Mouse (Mus musculus): ENCODE results near the gene Nrf1.

Gene Nrf1

DNA sequence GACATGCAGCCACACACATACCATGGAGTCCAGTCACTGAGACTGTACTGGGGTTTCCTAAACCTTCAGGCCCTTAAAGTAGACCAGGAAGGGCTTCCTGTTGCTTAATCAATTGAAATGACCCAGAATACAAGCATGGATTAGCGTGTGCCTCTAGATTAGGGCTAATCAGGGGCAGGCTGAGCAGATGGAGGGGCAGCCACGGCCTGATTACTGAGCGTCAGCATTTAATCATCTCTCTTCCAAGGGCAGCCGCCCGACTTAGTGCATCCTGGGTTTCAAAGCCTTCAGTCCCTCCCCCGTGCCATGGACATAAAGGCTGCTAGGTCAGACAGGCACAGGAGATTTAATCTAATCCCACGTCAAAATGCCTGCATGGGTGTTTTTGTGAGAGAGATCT is 99.3 kb downstream of the Nrf1 start:
- DNase-seq (ENCODE audit: low spot score in 2 of 2) = no peak

DNA sequence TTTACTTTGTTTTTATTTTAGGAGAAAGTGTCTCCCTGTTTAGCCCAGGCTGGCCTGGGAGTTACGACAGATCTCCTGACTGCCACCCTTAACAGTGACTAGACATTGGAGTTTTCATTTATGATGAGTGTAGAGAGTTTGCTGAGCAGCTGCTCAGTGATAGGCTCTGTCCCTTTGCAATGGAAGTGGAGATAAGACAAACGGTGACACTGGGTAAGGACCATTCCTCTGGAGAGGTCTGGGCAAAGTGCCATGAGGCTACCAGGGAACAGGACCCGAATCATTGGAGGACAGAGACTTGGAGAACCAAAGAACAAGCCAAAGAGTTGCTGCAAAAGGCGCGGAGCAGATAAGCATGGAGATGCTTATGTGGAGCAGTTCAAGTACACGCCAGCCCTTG is 100.0 kb downstream of the Nrf1 start:
- DNase-seq (ENCODE audit: low spot score in 2 of 2) = no peak

DNA sequence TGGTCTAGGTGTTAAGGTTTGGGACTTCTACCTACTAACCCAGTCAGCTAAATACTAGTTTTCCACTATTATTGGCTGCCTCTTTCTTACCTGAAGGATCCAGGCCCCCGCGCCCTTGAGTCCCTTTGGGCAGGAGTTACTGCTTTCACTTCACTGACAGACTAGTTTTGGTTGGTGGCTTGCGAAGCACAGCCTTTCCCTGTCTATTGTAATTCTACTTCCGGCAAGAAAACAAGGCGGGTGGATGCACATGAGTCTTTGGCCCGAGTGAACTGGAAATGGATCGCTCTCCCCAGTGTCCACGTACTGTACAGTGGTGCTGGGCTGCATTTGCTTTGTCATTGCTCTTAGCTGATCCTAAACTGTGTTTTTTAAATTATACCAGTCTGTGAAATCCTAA is 102.7 kb downstream of the Nrf1 start:
- DNase-seq (ENCODE audit: low spot score in 2 of 2) = no peak

DNA sequence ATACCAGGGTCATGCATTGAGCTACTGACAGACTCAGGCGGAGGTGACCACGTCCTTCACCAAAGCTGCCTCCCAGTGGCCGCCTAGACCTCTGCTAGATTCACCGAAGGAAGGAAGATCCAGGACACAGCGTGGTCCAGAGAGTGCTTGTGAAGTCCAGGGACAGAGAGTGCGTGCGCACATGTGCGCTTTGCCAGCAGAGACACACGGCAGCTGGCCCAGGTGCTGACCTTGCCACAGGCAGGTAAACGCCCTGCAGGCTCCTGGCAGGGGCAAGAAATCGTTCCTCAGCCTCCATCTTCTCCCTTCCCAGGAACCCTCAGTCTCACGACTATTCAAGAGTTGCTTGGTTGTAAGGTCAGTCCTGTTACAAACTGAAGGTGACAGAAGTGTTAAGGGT is 104.4 kb downstream of the Nrf1 start:
- DNase-seq (ENCODE audit: low spot score in 2 of 2) = no peak

GRCm38 (mm10) chr6:30152649-30153048 is 104.9 kb downstream of the Nrf1 start:
- no peak for DNase-seq (ENCODE audit: low spot score in 2 of 2)

- no peak for DNase-seq (ENCODE audit: low spot score in 2 of 2)
Observed at GRCm38 (mm10) chr6:30153076-30153475, 105.3 kb downstream of the Nrf1 start.

DNA sequence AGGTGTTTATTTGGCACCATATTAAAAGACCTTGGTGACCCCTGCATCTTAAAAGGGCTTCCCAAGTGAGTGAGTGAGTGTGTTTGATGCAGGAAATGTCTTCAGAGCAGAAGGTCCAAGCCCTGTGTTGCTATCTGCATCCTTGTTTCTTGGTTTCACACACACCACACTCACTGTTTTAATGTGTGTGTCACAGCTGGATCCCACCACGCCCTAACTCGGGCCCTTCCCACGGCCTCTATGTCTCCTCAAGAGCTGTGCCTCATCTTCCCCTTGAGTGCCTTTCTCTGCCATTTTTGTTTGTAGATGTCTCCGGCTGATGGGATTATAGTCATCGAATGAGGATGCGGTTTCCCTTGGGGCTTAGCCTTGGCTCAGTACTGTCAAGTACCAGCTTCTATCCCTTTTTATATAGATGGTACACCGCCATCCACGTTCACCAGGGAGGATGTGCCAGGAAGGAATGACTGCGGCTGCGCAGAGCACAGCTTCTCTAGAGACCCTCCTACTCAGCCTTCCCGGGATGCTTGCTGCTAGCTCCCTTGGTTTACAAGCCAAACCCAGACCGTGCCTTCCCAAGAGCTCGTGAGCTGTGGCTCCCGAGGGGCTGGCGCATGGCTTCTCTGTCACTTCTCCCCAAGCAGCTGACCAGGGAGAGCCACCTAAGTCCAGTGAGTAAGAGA is 106.1 kb downstream of the Nrf1 start:
- no peak for DNase-seq (ENCODE audit: low spot score in 2 of 2)

DNA sequence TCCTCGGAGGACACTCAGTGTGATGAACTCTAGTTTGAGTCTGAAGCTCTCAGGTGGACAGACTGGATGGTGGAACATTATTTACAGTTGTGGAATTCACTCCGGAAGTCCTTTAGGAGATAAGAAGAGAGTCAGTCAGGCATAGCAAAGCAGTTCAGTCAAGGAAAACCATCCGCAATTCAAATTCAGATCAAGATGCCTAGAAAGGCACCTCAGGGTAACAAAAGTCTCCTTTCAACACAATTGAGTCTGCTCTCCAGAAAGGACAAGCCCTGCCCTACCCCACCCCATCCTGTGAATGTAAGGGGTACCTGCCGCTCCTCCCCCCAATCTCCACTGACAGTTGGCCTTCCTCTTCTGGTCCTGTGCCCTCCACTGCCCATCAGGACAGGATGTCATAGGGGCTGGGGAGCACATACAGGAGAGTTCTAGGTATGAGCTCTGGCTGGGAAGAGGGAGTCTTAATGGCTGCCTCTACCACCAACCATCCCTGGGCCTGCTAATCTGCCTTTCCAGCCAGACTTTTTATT is 111.8 kb downstream of the Nrf1 start:
- DNase-seq (ENCODE audit: low spot score in 2 of 2) = no peak

GRCm38 (mm10) chr6:30160408-30160807 is 112.6 kb downstream of the Nrf1 start:
- DNase-seq (ENCODE audit: low spot score in 2 of 2) = no peak

- DNase-seq (ENCODE audit: low spot score in 2 of 2) = no peak
Observed at GRCm38 (mm10) chr6:30161618-30162017, 113.8 kb downstream of the Nrf1 start.

- DNase-seq (ENCODE audit: low spot score in 2 of 2) = no peak
Observed at GRCm38 (mm10) chr6:30162091-30162490, 114.3 kb downstream of the Nrf1 start.

DNA sequence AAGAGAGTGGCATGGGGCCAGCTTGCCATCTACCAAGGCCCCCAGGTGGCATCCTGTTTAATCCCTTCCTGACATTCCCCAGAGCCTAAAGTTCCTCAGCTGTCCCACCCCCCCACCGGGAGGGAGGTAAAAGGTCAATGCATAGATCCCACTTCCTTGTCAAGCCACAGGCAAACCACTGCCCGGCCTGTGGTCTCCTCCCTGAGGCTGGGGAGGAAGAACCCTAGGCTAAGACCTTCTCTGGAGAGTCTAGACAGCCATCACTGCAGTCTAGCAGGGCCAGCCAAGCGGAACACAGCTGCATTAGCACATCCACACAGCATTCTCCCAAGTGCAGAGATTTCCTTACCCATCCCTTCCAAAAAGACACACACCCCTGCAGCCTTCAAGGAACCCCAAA is 118.6 kb downstream of the Nrf1 start:
- no peak for DNase-seq (ENCODE audit: low spot score in 2 of 2)

GRCm38 (mm10) chr6:30167192-30167591 is 119.4 kb downstream of the Nrf1 start:
- DNase-seq (ENCODE audit: low spot score in 2 of 2) = no peak

DNA sequence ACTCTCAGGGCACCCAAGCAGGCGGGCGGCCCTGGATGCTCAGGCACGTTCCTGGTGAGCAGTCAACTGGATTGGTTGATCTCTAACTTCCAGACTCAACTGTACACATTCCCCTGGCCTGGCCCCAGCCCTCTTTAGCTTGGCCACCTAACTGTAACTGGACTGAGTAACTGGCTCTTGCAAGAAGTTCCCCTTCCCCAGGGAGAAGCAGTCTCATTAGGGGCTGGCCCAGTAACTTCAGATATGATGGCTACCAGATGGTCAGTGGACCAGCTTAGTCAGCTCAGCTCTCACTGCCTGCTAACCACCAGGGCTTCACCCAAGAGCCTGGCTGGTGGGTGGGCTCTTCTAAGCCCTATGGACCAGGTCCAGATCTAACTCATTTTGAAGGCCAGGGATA is 120.5 kb downstream of the Nrf1 start:
- no peak for DNase-seq (ENCODE audit: low spot score in 2 of 2)

DNA sequence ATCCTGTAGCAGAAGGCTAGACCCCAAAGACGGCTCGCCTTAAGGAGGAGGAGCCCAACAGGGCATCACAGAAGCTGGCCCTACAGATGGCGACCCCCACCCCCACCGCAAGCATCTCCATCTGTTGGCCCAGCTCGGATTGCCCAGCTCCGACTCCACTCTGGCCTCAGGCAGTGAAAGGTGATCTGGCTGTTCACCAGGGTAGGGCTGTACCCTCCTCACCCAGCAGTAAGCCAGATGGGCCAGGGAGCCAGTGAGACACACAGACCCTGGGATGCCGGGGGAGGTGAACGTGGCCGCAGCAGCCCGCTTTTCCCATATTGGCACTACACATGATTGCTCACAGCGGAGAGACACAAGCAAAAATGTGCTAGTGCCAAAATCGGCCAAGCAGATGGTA is 121.4 kb downstream of the Nrf1 start:
- no peak for DNase-seq (ENCODE audit: low spot score in 2 of 2)

DNA sequence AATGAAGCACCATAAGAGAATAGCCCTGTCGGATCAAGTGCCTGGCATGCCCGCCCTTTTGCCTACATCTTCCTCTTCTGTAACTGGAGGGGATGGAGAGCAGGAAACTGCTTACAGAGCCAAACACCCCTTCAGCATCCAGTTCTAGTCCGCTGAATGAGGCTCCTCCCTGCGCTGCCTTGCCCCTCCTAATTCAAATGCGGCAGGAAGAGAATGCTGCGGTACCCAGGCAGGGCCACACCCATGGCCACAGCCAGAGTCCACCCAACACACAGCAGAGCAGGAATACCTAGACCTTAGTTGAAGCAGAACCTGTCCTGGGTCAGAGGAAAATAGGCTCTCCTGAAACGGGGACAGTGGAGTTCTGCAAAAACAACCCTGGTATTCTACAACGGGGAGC is 123.4 kb downstream of the Nrf1 start:
- no peak for DNase-seq (ENCODE audit: low spot score in 2 of 2)

GRCm38 (mm10) chr6:30171967-30172366 is 124.2 kb downstream of the Nrf1 start:
- DNase-seq (ENCODE audit: low spot score in 2 of 2) = no peak

GRCm38 (mm10) chr6:30172441-30172819 is 124.6 kb downstream of the Nrf1 start:
- no peak for DNase-seq (ENCODE audit: low spot score in 2 of 2)

- DNase-seq (ENCODE audit: low spot score in 2 of 2) = no peak
Observed at GRCm38 (mm10) chr6:30172820-30173550, 125.2 kb downstream of the Nrf1 start.

- no peak for DNase-seq (ENCODE audit: low spot score in 2 of 2)
Observed at GRCm38 (mm10) chr6:30173551-30174460, 126.0 kb downstream of the Nrf1 start.

- no peak for DNase-seq (ENCODE audit: low spot score in 2 of 2)
Observed at GRCm38 (mm10) chr6:30174461-30175224, 126.9 kb downstream of the Nrf1 start.
